Comparison of ENCODE assay signal across 28 mouse cellular contexts in the genomic region with DNA sequence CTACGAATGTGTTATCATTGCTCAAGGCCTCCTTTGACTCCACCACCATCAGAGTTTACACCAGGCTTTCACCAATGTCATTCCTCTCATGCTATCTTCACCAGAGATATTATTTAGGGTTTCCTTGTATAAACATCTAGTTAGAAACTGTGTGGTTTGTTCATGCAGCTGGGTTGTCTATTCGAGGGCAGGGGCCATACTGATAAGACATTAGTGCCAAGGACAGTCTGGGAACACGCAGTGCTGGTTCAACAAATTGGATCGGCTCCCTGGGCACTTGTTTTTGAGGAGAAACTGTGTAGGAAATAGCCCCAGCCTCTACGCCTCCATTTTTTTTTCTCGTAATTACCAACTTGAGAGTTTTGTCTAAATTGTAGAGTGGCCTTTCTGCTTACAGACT. TPM values are rescaled to one million over a fixed set of nuclear protein-coding genes. Genes with fewer than 3 reads are reported as not detected.
DNase-seq lines count a peak whose midpoint lies in the region; ATAC-seq and TF ChIP-seq lines count a peak whose summit lies in the region.
"Had no signal": no experiment of that assay in that cellular context is flagged by ENCODE, and none has a peak within 500 bp of the region (broad histone marks: within the 10 kb centered on the region; RNA-seq: fewer than 3 reads in every experiment).

No protein-coding gene starts in this region.

- H3K27ac ChIP-seq in liver, embryonic 12.5 days: no peak overlapping the region
- no peak overlapping the region for H3K27ac ChIP-seq in MEL (ENCODE audit: control insufficient read depth, low read depth, low read length)
- no peak overlapping the region for H3K27ac ChIP-seq in intestine, embryonic 15.5 days
- H3K27ac ChIP-seq in heart, embryonic 12.5 days (ENCODE audit: poor library complexity, severe bottlenecking): no peak overlapping the region
- H3K27ac ChIP-seq: embryonic facial prominence, embryonic 10.5 days; embryonic facial prominence, embryonic 15.5 days; forebrain, embryonic 12.5 days; heart, embryonic 15.5 days; hindbrain, embryonic 13.5 days; kidney, embryonic 15.5 days; left cerebral cortex, adult 2 months; limb, embryonic 12.5 days; liver, embryonic 15.5 days; midbrain, embryonic 13.5 days; neural tube, embryonic 15.5 days had no signal

- H3K4me2 ChIP-seq in liver, embryonic 12.5 days: no peak overlapping the region
- H3K4me2 ChIP-seq in intestine, embryonic 15.5 days (replicated peaks): no peak overlapping the region
- no peak overlapping the region for H3K4me2 ChIP-seq in heart, embryonic 12.5 days
- H3K4me2 ChIP-seq: embryonic facial prominence, embryonic 15.5 days; forebrain, embryonic 12.5 days; heart, embryonic 15.5 days; hindbrain, embryonic 13.5 days; kidney, embryonic 15.5 days; limb, embryonic 12.5 days; liver, embryonic 15.5 days; midbrain, embryonic 13.5 days; neural tube, embryonic 15.5 days had no signal

- H3K4me3 ChIP-seq in liver, embryonic 12.5 days: no peak overlapping the region
- H3K4me3 ChIP-seq in MEL (ENCODE audit: control insufficient read depth in 1 of 2, insufficient read depth in 1 of 2, low read depth in 2 of 2, low read length in 2 of 2): no peak overlapping the region
- H3K4me3 ChIP-seq in intestine, embryonic 15.5 days (replicated peaks): no peak overlapping the region
- H3K4me3 ChIP-seq in heart, embryonic 12.5 days: no peak overlapping the region
- H3K4me3 ChIP-seq: embryonic facial prominence, embryonic 10.5 days; embryonic facial prominence, embryonic 15.5 days; forebrain, embryonic 12.5 days; heart, embryonic 15.5 days; hindbrain, embryonic 13.5 days; kidney, embryonic 15.5 days; left cerebral cortex, adult 2 months; limb, embryonic 12.5 days; liver, embryonic 15.5 days; megakaryocyte, embryonic 14.5 days; midbrain, embryonic 13.5 days; neural tube, embryonic 15.5 days had no signal

- intact Hi-C loops in heart, postnatal 25 days (cut with DNase I): loop anchor here (5.0 kb wide), 1 partner anchor 80 kb away; no protein-coding TSS in a partner anchor

- no peak overlapping the region for H3K9ac ChIP-seq in liver, embryonic 12.5 days
- H3K9ac ChIP-seq in MEL (ENCODE audit: control insufficient read depth, low read depth, low read length, poor library complexity, severe bottlenecking): no peak overlapping the region
- H3K9ac ChIP-seq in intestine, embryonic 15.5 days: no peak overlapping the region
- H3K9ac ChIP-seq in heart, embryonic 12.5 days: no peak overlapping the region
- H3K9ac ChIP-seq: embryonic facial prominence, embryonic 15.5 days; forebrain, embryonic 12.5 days; forebrain, postnatal 0 days; heart, embryonic 15.5 days; hindbrain, embryonic 13.5 days; kidney, embryonic 15.5 days; limb, embryonic 12.5 days; liver, embryonic 15.5 days; midbrain, embryonic 13.5 days; neural tube, embryonic 15.5 days had no signal

- H3K79me2 ChIP-seq in MEL (ENCODE audit: control insufficient read depth, insufficient read depth, low read length, poor library complexity): no peaks in the 10 kb centered on the region

- no peak for TF ChIP-seq CTCF in MEL (IDR thresholded peaks at IDR 0.05 in 2 of 3, conservative IDR thresholded peaks at IDR 0.05 in 1 of 3; ENCODE audit: control insufficient read depth in 1 of 3, insufficient read depth in 1 of 3, low read depth in 2 of 3, low read length in 3 of 3, poor library complexity in 1 of 3, severe bottlenecking in 1 of 3)

- H3K27me3 ChIP-seq in liver, embryonic 12.5 days (replicated peaks): no peaks in the 10 kb centered on the region
- no peaks in the 10 kb centered on the region for H3K27me3 ChIP-seq in MEL (ENCODE audit: control insufficient read depth in 1 of 2, insufficient read depth in 2 of 2, low read length in 2 of 2)
- H3K27me3 ChIP-seq in intestine, embryonic 15.5 days (replicated peaks): no peaks in the 10 kb centered on the region
- H3K27me3 ChIP-seq in heart, embryonic 12.5 days (replicated peaks): no peaks in the 10 kb centered on the region
- H3K27me3 ChIP-seq: CH12.LX; embryonic facial prominence, embryonic 15.5 days; forebrain, embryonic 12.5 days; heart, embryonic 15.5 days; hindbrain, embryonic 13.5 days; kidney, embryonic 15.5 days; limb, embryonic 12.5 days; liver, embryonic 15.5 days; midbrain, embryonic 13.5 days; neural tube, embryonic 15.5 days had no signal

- no peak for TF ChIP-seq EP300 in MEL (IDR thresholded peaks at IDR 0.05; ENCODE audit: low read depth in 1 of 2, low read length in 2 of 2)

- TF ChIP-seq POLR2A in MEL (IDR thresholded peaks at IDR 0.05; ENCODE audit: control insufficient read depth in 1 of 2, insufficient read depth in 1 of 2, low read depth in 1 of 2, low read length in 2 of 2, poor library complexity in 1 of 2): no peak

- no peaks in the 10 kb centered on the region for H3K36me3 ChIP-seq in liver, embryonic 12.5 days
- peaks cover 0 to 9% of the 10 kb centered on the region in 2 experiments; a peak in 2 of 4 replicates for H3K36me3 ChIP-seq in MEL (ENCODE audit: control insufficient read depth in 1 of 2, insufficient read depth in 2 of 2, low read length in 2 of 2)
- H3K36me3 ChIP-seq in intestine, embryonic 15.5 days: no peaks in the 10 kb centered on the region
- no peaks in the 10 kb centered on the region for H3K36me3 ChIP-seq in heart, embryonic 12.5 days
- H3K36me3 ChIP-seq: embryonic facial prominence, embryonic 10.5 days; embryonic facial prominence, embryonic 15.5 days; forebrain, embryonic 12.5 days; heart, embryonic 15.5 days; hindbrain, embryonic 13.5 days; kidney, embryonic 15.5 days; limb, embryonic 12.5 days; liver, embryonic 15.5 days; midbrain, embryonic 13.5 days; neural tube, embryonic 15.5 days had no signal

- 43% methylated on average over 6 of the region's 6 CpGs for WGBS in liver, embryonic 12.5 days (ENCODE audit: insufficient replicate concordance)
- 59% methylated on average over 6 of the region's 6 CpGs for WGBS in intestine, embryonic 15.5 days
- WGBS in heart, embryonic 12.5 days: 69% methylated on average over 6 of the region's 6 CpGs

- H3K9me3 ChIP-seq in liver, embryonic 12.5 days (replicated peaks): no peaks in the 10 kb centered on the region
- no peaks in the 10 kb centered on the region for H3K9me3 ChIP-seq in MEL (replicated peaks; ENCODE audit: insufficient read depth, low read length)
- no peaks in the 10 kb centered on the region for H3K9me3 ChIP-seq in intestine, embryonic 15.5 days
- no peaks in the 10 kb centered on the region for H3K9me3 ChIP-seq in heart, embryonic 12.5 days (replicated peaks)
- H3K9me3 ChIP-seq: embryonic facial prominence, embryonic 10.5 days; embryonic facial prominence, embryonic 15.5 days; forebrain, embryonic 12.5 days; heart, embryonic 15.5 days; hindbrain, embryonic 13.5 days; kidney, embryonic 15.5 days; limb, embryonic 12.5 days; liver, embryonic 15.5 days; megakaryocyte, embryonic 14.5 days; midbrain, embryonic 13.5 days; neural tube, embryonic 15.5 days had no signal

- peaks cover 26% of the 10 kb centered on the region for H3K4me1 ChIP-seq in liver, embryonic 12.5 days
- H3K4me1 ChIP-seq in MEL (ENCODE audit: control insufficient read depth in 1 of 2, insufficient read depth in 2 of 2, low read length in 2 of 2): peaks cover 5 to 16% of the 10 kb centered on the region in 2 experiments
- H3K4me1 ChIP-seq in intestine, embryonic 15.5 days (replicated peaks): peaks cover 10% of the 10 kb centered on the region; the same call in 1 of the 2 replicates
- H3K4me1 ChIP-seq in heart, embryonic 12.5 days (replicated peaks): peaks cover 9% of the 10 kb centered on the region
- H3K4me1 ChIP-seq: embryonic facial prominence, embryonic 15.5 days; forebrain, embryonic 12.5 days; midbrain, embryonic 13.5 days had no signal

- peak; percentile 40; the same call in 1 of the 2 replicates for ATAC-seq in liver, embryonic 12.5 days
- peak; percentile 67 for ATAC-seq in megakaryocyte-erythroid progenitor cell, adult 5-6 weeks (replicated peaks; ENCODE audit: low FRiP score, low TSS enrichment, poor library complexity, severe bottlenecking)
- ATAC-seq in intestine, embryonic 15.5 days: no peak
- ATAC-seq in heart, embryonic 12.5 days (ENCODE audit: insufficient number of reproducible peaks, low FRiP score): no peak
- ATAC-seq: forebrain, postnatal 0 days; intestine, postnatal 0 days; midbrain, embryonic 13.5 days had no signal

- no peak for TF ChIP-seq RAD21 in MEL (IDR thresholded peaks at IDR 0.05; ENCODE audit: low read depth, low read length)

- DNase-seq in liver (no peak), MEL (ENCODE audit: low read depth, low spot score) (peak; percentile 15)
- peak; percentile 39 for DNase-seq in adrenal gland, postnatal 25 days
- DNase-seq in heart, postnatal 25 days (ENCODE audit: low spot score): no peak
- DNase-seq: forebrain, postnatal 0 days; gastrocnemius, postnatal 10 days; heart, postnatal 36 days; kidney, postnatal 25 days; lung, postnatal 36 days; thymus, postnatal 14 days had no signal

TF ChIP-seq in MEL, 35 proteins besides CTCF, POLR2A, EP300 and RAD21:
- TF ChIP-seq GATA1 (IDR thresholded peaks at IDR 0.05; ENCODE audit: low read depth, low read length) (0 out of 2 replicates have a peak, but pooled peaks have one; percentile 19), TAL1 (IDR thresholded peaks at IDR 0.05; ENCODE audit: low read length) (peak; percentile 29; the same call in 1 of the 2 replicates), ETS1 (IDR thresholded peaks at IDR 0.05; ENCODE audit: low read depth, low read length) (peak; percentile 29; the same call in 1 of the 2 replicates), ELF1 (IDR thresholded peaks at IDR 0.05; ENCODE audit: low read depth, low read length) (no peak)

RNA-seq across cellular contexts. Expression of a gene that starts 35.4 kb away (rescaled TPM):
- polyA plus RNA-seq in liver, embryonic 12.5 days (2016; fragmentation: Nextera tagmentation; extraction: Ambion mirVana): 2.2 and 2.9 TPM in 2 replicates
- total RNA-seq in MEL (2012; rRNA removed): 0.26 and 0.42 TPM in 2 replicates
- under 1 TPM in 1 of 2 experiments, not detected in 1; 0.56 TPM for polyA plus RNA-seq in MEL (2012; ENCODE audit: insufficient read depth in 1 of 2, insufficient read length in 2 of 2, low read depth in 1 of 2, low replicate concordance in 2 of 2, missing spikeins in 1 of 2)
- 4.9 and 5.8 TPM in 2 replicates for total RNA-seq in adrenal gland, postnatal 25 days (2021)
- total RNA-seq in megakaryocyte-erythroid progenitor cell, adult 5-6 weeks (2014; fragmentation: Nextera tagmentation): 2.6 TPM in 1 of 2 replicates, not detected in the other
- total RNA-seq in megakaryocyte-erythroid progenitor cell, adult 5-6 weeks (2017): not detected in 2 replicates
- 8.6 and 10.0 TPM in 2 replicates for polyA plus RNA-seq in intestine, embryonic 15.5 days (2015; fragmentation: Nextera tagmentation; extraction: Ambion mirVana)
- polyA plus RNA-seq in heart, embryonic 12.5 days (2016; fragmentation: Nextera tagmentation; extraction: Ambion mirVana): 18.5 and 18.8 TPM in 2 replicates
- 1 to 10 TPM in 1 of 2 experiments, under 1 TPM in 1; 0.47 to 1.0 TPM for total RNA-seq in heart, postnatal 25 days (2021)
- total RNA-seq: CH12.LX had no signal

Comparison
In these comparisons a context has a peak if more than half of its experiments do, and no peak if none do; other contexts are left out.
1. ATAC-seq: peak in liver, embryonic 12.5 days (single experiment) and megakaryocyte-erythroid progenitor cell, adult 5-6 weeks (single experiment); none in intestine, embryonic 15.5 days (single experiment) and heart, embryonic 12.5 days (single experiment).
2. DNase-seq: peak in MEL (single experiment) and adrenal gland, postnatal 25 days (single experiment); none in liver (single experiment) and heart, postnatal 25 days (single experiment).